Mouse (Mus musculus) retina, postnatal 1 day (tissue): ENCODE measurements around the gene B230118H07Rik.

Experiments
- DNase-seq: peaks from one replicate; pipeline ENCODE4 v3.0.0-alpha.2; 2012

The B230118H07Rik gene

GRCm38 (mm10) chr2:101581418-101581817 is 67.9 kb downstream of the B230118H07Rik start:
- no peak for DNase-seq

- no peak for DNase-seq
Measured at GRCm38 (mm10) chr2:101580977-101581376, 68.4 kb downstream of the B230118H07Rik start.

- peak; percentile 95 for DNase-seq
Measured at GRCm38 (mm10) chr2:101580428-101580827, 68.9 kb downstream of the B230118H07Rik start.

- no peak for DNase-seq
Measured at GRCm38 (mm10) chr2:101580027-101580426, 69.3 kb downstream of the B230118H07Rik start.

GRCm38 (mm10) chr2:101577243-101577642 is 72.1 kb downstream of the B230118H07Rik start:
- DNase-seq, result no peak

GRCm38 (mm10) chr2:101569230-101569629 is 80.1 kb downstream of the B230118H07Rik start:
- DNase-seq, result no peak

- DNase-seq, result no peak
Measured at GRCm38 (mm10) chr2:101567490-101567889, 81.8 kb downstream of the B230118H07Rik start.

- DNase-seq, result no peak
Measured at GRCm38 (mm10) chr2:101563776-101564175, 85.6 kb downstream of the B230118H07Rik start.

- DNase-seq, result peak; percentile 12
Measured at GRCm38 (mm10) chr2:101563206-101563605, 86.1 kb downstream of the B230118H07Rik start.

- no peak for DNase-seq
Measured at GRCm38 (mm10) chr2:101559431-101559830, 89.9 kb downstream of the B230118H07Rik start.

GRCm38 (mm10) chr2:101555886-101556285 is 93.4 kb downstream of the B230118H07Rik start:
- DNase-seq, result no peak

- peak; percentile 69 for DNase-seq
Measured at GRCm38 (mm10) chr2:101553851-101554250, 95.5 kb downstream of the B230118H07Rik start.

- no peak for DNase-seq
Measured at GRCm38 (mm10) chr2:101552301-101552700, 97.0 kb downstream of the B230118H07Rik start.

GRCm38 (mm10) chr2:101551026-101551719 is 98.2 kb downstream of the B230118H07Rik start:
- DNase-seq, result no peak

- no peak for DNase-seq
Measured at GRCm38 (mm10) chr2:101550176-101550575, 99.2 kb downstream of the B230118H07Rik start.

GRCm38 (mm10) chr2:101548866-101549265 is 100.5 kb downstream of the B230118H07Rik start:
- DNase-seq, result no peak

- DNase-seq, result no peak
Measured at GRCm38 (mm10) chr2:101545593-101545992, 103.7 kb downstream of the B230118H07Rik start.

GRCm38 (mm10) chr2:101543704-101544417 is 105.5 kb downstream of the B230118H07Rik start:
- no peak for DNase-seq

- peak; percentile 34 for DNase-seq
Measured at GRCm38 (mm10) chr2:101536887-101537286, 112.4 kb downstream of the B230118H07Rik start.

- peak; percentile 96 for DNase-seq
Measured at GRCm38 (mm10) chr2:101533741-101534140, 115.6 kb downstream of the B230118H07Rik start.

- peak; percentile 83 for DNase-seq
Measured at GRCm38 (mm10) chr2:101525503-101526381, 123.6 kb downstream of the B230118H07Rik start.

GRCm38 (mm10) chr2:101525091-101525490 is 124.2 kb downstream of the B230118H07Rik start:
- DNase-seq, result no peak

GRCm38 (mm10) chr2:101520503-101520902 is 128.8 kb downstream of the B230118H07Rik start:
- DNase-seq, result no peak
